Mouse (Mus musculus): ENCODE measurements around the gene Pi4ka.

Pi4ka gene

DNA sequence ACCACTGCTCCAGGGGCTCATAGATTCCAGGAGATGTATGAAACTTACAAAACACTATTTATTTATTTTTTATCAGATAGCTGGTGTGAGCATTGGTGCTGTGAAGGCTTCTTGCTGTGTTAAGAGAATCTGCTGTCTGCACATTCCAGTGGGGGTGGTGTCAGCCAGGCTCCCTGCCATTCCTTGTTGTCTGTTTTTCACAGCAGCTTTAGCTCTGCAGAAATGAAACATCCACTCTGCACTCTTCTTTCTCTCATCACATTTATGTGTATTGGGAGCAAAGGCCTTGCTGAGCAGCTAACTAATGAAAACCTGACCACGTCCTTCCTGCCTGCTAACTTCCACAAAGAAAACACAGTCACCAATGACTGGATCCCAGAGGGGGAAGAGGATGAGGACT lies 70.0 kb downstream of the Pi4ka start:
- no peak for DNase-seq (ENCODE audit: low spot score in 2 of 2)

DNA sequence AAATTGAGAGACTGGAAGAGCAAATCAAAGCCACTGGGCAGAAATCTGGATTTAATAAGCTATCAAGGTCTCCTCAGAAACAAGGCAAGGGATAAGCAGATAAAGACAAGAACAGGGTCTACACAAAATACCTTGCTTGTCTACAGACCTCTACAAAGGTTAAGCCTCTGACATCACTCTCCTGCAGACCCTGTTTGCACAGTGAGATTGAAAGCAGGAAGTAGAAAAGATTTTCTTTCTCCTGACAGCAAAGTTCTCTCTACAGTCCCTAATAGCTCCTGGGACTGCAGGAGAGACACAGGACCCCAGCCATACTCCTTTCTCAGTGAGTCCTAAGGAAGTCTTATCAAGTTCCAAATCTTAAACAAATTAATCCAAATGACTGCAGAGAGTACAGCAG lies 71.5 kb downstream of the Pi4ka start:
- no peak for DNase-seq (ENCODE audit: low spot score in 2 of 2)

DNA sequence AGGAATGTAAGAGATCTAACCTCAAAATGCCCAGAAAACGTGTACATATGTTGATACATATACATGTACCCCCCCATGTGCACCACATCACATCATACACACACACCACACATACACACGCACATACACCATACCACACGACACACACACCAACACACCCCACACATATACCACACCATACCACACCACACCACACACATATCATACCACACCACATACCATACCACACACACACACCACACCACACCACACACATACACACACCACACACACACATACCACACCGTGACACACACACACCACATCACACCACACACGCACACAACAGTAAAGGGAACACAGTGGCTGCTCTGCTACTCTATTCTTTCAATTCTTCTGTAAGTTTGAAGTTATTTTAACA lies 74.3 kb downstream of the Pi4ka start:
- DNase-seq (ENCODE audit: low spot score in 2 of 2): no peak

DNA sequence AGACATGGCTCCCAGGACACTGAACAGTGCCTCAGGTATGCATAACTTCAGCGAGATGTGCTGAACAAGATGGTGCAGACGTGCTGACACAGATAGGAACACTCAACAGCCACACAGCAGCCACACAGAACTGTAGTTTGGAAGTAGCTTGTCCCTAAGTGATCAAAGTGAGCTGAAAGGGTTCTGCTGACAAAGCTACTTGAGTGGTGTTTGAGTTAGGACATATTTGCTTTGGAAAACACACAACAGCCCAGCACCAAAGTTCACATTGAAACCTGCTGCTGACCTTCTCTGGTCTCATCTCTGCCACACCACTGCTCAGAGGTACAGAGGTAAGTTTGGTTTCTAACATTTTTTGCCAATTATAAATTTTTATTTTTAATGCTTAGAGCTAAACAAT lies 75.0 kb downstream of the Pi4ka start, which contains the start of gene Serpind1:
Gene Serpind1, plus strand, starts transcription at position 256 of the 400 bp plus-strand sequence.
- no peak for DNase-seq (ENCODE audit: low spot score in 2 of 2)

DNA sequence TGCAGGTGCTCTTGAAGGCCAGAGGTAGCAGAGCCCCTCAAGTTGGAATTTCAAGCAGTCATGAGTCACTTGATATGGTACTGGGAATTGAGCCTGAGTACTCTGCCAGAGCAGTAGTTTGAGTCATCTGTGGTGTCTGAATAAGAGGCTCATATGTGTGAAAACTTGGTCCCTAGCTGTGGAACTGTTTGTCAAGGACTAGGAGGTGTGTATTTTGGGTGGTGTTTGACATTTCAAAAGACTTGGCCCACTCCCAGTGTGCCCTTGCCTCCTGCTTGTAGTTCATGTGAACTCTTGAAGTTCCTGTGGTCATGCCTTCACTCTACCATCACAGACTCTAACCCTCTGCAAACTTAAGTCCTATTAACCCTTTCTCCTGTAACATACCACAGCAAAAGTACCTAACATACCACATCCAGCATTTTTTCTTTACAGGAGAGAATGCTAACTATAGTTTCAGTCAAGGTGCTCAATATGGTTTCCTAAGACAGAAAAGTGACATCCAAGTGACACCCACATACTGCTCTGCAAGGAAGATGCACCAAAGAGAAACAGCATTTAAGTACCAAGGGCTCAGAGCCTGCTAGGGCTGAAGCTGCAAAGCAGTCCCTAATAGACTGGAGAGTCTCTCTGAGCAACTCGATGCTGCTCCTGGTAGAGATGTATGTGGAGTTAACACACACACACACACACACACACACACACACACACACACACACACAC lies 76.1 kb downstream of the Pi4ka start:
- DNase-seq (ENCODE audit: low spot score in 2 of 2): no peak

DNA sequence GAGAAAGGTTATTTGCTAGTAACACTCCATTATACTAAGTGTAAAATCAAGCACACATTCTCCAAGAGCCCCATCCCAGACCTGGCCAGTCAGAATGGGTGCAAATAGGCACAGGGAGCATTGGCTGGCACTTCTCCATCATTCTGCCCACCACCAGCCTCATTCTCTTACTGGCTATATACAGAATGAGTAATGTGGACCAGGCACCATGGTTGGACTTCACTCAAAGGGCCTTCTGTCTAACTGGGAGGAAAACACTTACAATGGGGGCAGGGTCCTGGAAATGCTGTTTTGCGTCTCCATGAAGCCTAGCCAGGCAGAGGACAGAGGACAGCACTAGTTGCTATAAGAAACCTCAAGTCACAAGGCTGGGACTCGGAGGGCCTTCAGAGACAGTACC lies 80.0 kb downstream of the Pi4ka start:
- no peak for DNase-seq (ENCODE audit: low spot score in 2 of 2)

DNA sequence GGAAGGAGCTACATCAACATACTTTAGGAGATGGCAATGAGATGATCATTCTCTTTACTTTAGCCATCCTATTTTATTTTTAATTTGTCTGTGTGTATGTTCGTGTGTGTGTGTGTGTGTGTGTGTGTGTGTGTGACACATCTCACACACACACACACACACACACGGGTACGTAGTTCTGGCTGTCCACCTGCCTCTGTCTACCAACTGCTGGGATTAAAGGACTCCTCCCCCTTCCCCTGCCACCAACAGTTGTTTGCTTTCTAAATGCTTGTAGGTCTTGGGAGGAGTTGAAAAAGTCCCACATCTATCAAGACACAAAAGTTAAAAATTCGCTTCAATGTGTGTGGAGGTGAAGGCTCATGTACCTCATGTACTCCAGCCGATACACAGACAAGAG lies 81.4 kb downstream of the Pi4ka start:
- no peak for DNase-seq (ENCODE audit: low spot score in 2 of 2)

DNA sequence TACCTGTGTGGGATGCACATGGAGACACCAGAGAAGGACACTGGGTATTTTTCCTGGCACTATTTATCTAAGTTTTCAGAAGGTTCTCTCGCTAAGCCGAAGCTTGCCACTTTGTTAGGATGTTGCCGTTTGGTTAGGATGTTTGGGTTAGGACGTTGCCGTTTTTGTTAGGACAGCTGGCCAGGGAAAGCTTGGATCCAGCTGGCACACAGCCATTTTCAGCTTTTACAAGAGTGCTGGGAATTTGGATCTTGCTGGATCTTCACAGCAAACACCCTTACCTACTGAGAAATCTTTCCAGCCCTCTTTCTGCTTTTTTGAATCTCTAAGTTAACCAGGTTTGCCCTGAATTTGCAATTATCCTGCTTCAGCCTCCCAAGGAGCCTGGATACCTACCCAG lies 84.6 kb downstream of the Pi4ka start:
- DNase-seq (ENCODE audit: low spot score in 2 of 2): no peak

DNA sequence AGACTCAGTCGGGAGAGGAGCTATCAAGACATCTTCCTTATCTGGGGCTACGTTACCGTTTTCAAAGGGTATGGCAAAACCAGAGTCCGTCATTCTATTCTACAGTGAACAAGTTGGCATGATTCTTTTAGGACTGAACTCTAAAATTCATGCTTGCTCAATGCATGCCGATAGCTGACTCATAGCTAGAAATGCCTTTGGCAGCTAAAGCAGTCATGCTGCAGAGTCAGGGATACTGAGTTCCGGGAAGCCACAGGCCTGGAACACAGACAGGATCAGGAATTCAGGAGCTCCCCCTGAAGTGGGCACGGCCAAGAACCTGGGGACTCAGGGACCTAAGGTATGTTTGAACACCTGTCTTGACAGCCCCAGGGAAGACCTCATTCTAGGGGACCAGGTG lies 89.6 kb downstream of the Pi4ka start:
- DNase-seq (ENCODE audit: low spot score in 2 of 2): no peak

DNA sequence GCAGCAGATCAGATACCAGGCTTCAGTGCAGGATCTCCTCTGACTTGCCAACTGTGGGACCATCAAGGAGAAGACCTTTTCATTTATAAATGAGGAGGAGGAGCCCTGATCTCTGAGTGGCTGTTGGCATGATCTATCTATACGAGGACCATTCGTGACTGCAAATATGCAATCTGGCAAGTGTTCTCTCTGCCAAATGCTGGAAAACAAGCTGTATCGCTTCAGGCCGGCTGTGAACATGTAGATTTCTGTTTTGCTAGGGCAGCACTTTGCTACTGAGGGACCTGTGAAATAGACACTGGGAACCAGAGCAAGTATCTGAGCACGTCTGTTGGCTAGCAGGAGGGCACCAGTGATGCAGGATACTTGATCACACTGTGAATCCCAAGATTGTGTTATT lies 93.6 kb downstream of the Pi4ka start:
- DNase-seq (ENCODE audit: low spot score in 2 of 2): no peak

DNA sequence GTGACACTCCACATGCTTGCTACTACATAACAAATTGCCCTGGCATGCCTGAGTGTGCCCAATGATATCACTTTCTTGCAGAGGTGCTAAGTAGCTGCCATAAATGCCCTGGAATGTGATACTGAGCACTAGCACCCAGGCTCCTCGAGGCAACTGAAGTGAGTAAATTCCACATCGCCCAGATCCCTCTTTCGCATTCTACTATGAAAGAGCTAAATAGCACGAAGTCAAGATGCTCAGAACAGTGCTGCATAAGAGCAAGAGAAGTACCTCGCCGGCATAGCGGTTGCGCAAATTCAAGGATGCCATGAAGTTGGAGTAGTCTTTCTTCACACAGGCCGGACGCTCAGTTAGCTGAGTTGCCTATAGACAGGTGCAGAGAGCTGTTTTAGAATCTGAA lies 97.1 kb downstream of the Pi4ka start:
- no peak for DNase-seq (ENCODE audit: low spot score in 2 of 2)

DNA sequence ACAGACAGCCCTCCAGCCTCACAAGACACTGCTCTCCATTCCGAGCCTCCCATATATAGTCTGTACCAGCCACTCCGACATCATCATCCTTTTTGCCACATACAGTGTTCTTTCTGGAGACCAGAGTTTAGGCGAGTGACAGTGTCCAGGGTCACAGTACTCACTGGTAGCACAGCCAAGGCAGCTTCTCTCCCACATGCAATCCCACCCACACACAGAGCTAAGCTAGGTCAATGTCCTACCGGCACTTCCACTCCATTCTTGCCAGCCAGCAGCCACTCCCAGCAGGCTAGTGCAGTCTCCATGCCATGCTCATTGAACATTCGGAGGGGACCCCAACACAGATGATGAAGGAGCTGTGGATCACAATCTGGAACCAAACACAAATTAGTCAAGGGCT lies 98.7 kb downstream of the Pi4ka start:
- DNase-seq (ENCODE audit: low spot score in 2 of 2): no peak

DNA sequence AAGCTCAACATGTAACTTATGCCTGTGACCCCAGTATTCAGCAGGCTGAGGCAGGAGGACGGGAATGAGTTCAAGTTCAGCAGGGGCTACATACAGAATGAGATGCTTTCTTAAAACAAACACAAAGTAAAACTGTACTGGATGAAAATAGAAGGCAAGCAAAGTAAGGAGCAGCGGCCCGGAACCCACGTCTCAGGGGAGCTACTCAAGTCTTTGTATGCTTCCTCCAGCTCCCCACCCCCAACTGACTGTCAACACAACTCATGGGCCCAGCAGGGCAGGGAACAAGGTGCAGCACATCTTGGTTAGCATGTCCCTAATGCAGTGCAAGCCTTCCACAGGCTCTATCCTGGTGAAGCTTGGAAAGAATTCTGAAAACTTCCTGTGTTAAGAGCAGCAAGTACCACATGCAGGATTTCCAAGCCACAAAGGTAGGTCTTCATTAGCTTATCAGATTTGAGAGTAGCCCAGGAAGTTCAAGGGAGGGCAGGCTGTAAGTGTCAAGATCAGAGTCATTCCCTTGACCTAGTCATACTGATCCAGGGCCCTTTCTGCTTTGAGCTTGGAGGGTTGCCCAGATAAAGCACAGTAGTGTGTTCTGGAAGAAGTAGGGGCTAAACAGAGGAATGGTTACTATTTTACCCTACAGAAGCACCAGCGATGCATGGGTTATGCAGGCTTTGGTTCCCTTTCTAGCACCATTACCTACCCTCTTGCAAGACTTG lies 102.4 kb downstream of the Pi4ka start:
- DNase-seq (ENCODE audit: low spot score in 2 of 2): peak in 1 of 2 experiments; percentile 62

DNA sequence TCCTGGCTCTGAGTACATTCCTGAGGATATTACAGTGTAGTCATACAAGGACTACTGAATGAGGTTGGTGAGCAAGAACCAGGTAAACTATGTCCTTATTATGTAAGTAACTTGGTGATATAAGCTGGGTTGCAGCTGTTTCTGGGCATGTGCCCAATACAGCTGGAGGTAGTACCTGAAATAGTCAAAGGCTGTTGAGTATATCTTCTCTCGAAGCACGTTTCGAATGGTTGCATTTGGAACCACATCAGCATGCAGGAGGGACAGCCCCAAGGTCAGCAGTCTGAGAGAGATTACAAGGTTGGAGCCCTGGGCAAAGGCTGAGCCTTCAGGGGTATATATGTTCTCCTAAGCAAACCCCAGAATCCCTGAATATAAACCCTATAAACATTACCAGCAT lies 105.3 kb downstream of the Pi4ka start:
- no peak for DNase-seq (ENCODE audit: low spot score in 2 of 2)

DNA sequence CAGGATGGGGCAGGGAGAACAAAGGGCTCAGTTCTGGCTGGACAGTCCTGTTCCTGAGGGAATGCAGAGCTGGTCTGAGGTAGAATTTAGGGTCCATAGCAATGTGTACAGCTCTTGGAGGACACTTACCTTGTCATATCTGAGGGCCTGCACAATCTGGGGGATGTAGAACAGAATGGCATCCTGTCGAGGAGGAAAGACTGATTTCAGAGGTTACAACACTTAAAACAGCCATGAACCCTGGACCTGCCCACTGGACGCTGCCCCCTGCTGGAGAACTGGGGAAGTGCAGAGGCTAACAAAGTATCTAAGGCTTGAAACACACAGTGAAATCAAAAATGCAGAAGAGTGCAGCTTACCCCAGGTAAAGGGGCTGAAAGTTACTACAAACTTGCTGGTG lies 113.4 kb downstream of the Pi4ka start:
- DNase-seq (ENCODE audit: low spot score in 2 of 2): peak; percentile 80 to 90

DNA sequence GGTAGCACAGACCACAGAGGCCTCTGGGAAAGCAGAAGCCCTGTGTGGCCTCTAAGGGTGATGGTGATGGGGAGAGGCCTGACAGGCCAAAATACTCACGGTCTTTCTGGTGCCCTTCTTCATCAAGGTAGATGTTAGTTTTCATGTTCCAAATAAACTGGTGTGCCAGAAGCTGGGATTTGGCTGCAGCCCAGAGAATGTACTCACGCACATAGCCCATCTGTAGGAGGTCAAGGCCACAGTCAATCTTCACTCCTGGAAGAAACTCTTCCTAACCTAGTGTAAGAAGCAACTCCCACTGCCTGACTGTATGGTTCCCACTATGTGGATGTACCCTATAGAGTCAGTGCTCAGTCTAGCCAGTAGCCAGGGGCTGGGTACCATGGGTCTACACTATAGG lies 115.1 kb downstream of the Pi4ka start:
- no peak for DNase-seq (ENCODE audit: low spot score in 2 of 2)

DNA sequence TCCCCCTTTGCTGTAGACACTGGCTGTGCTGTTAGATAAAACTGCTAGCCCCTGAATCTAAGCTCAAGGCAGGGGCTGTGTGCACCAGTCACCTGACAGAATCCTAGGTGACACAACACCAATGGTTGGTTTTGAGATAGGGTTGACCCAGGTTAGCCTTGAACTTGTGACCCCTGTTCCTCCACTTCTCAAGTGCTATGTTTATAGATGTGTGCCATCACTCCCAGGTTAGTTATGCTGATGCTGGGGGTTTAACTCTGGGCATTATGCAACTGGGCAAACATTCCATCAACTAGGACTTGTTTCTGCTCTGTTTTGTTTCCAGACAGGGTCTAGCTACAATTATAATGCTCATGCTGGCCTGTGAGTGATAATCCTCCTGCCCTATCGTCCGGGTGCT lies 119.0 kb downstream of the Pi4ka start:
- no peak for DNase-seq (ENCODE audit: low spot score in 2 of 2)

DNA sequence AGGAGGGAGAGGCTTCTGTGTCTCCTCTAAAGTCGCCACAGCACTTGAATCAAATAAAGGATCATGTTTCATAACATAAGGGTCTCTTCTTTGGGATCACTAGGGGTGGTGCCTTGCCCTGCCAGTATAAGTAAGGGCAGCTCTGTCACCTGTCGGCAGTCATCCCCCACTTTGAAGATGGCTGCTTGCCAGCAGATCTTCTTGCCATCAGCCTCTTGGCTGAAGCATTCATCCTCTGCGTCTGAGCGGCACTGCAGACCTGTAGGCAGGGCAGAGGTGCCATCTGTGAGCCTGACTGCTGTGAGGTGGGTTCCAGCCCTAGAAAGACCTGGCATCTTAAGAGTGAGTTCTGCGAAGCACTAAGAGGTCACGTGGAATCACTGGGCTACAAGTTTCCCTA lies 123.0 kb downstream of the Pi4ka start:
- no peak for DNase-seq (ENCODE audit: low spot score in 2 of 2)

DNA sequence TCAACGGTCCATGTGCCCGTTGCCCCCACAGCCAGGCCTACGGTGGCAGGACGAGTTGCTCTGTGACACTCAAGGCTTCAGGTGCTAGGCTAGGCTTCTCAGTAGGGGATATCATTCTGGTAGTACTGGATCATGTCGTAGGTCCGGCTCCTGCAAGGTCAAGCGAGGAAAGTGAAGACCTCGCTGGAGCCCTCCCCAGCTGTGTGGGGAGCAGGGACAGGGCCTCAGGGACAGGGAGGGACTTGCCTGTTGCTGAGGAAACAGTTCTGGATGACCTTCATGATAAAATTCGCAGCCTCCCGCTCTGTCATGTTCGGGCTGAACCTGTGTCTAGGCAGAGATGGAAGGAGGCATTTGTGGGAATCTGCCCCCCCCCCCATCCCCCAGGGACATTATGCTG lies 125.6 kb downstream of the Pi4ka start:
- no peak for DNase-seq (ENCODE audit: low spot score in 2 of 2)

DNA sequence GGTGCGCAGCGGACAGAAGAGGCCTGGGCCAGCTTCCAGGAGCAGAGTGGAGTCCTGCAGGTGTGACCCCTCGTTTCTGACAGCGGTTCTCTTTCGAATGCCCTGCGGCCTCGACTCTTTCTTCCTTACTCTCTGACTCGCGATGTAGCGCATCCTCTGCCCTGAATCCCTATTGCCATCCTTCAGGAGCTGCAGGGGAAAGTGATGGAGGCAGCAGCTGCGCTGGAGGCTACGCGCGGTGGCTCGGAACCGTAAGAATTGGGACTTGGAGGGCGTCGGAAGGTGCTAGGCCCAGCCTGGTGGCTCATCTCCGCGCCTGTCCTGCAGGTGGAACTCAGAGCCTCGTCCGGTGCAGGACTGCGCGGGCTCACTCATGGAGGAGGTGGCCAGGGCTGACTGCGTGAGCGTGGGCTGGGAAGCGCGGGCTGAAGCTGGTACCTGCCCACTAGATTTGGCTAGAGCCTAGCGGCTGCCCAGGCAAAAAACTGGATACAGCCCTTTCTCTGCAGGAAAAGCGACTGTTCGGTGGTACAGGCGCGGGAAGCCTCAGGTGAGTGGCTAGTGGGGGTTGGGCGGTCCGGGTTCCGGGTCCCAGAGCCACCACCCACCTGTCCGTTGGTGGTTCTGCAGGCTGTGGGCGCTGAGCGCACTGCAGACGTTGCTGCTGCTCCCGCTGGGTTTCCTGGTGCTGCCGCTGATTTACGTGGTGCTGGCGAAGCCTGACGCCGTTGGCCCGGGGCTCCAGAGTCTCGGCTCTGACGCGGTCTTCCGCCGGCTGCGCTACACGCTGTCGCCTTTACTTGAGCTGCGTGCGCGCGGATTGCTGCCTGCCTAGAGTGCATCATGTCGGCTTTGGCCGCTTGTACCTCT lies 128.5 kb downstream of the Pi4ka start:
- DNase-seq (ENCODE audit: low spot score in 2 of 2): peak; percentile 24 to 50

DNA sequence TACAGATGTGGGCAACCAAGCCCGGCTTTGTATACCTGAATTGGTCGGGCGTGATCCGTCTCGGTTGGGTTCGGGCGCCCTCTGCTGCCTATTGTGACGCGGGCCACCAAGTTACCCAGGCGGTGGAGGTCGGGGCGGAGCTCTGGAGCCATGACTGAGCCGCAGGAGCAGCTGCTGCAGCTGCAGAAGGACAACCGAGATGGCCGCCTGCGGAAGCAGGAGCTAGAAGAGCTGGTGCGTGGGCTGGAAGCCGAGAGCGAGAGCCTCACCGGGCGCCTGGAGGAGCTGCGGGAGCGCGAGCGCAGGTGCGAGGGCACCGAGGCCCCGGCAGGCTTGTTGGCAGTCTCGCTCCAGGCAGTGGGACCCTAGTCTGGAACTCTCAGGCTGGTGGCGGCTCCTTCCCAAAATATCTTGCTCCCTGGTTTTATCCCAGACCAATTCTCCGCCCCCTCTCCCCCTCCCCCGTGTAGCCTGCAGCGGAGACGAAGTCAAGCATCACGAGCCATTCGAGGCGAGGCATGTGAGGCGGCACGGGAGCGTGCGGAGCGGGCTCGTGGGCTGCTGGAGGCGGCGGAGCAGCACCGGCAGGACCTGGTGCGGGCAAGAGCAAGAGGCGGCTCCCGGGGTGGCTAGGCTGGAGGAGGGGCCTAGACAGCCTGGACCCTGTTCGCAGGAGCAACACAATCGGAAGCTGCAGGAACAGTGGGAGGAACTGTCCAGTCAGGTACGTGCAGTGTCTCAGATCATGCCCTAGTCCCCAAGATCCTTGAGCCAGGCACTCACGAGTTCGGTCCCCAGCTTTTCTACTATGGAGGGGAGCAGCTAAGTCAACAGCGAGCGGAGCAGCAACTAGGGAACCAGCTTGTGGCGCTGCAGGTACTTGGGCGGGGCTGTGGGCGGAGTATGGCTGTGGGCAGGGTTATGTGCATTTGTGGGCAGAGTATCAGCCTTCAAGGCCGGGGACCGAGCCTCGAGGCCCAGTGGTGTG lies 129.7 kb downstream of the Pi4ka start:
- peak; percentile 85 to 94 for DNase-seq (ENCODE audit: low spot score in 2 of 2)

Data from spleen, postnatal 10 days (tissue).